Mouse (Mus musculus): Measurements from ENCODE around the gene Fzd7.
A peak's percentile ranks its signal among the peaks of the same experiment; 100 is the strongest.

Fzd7 gene

DNA sequence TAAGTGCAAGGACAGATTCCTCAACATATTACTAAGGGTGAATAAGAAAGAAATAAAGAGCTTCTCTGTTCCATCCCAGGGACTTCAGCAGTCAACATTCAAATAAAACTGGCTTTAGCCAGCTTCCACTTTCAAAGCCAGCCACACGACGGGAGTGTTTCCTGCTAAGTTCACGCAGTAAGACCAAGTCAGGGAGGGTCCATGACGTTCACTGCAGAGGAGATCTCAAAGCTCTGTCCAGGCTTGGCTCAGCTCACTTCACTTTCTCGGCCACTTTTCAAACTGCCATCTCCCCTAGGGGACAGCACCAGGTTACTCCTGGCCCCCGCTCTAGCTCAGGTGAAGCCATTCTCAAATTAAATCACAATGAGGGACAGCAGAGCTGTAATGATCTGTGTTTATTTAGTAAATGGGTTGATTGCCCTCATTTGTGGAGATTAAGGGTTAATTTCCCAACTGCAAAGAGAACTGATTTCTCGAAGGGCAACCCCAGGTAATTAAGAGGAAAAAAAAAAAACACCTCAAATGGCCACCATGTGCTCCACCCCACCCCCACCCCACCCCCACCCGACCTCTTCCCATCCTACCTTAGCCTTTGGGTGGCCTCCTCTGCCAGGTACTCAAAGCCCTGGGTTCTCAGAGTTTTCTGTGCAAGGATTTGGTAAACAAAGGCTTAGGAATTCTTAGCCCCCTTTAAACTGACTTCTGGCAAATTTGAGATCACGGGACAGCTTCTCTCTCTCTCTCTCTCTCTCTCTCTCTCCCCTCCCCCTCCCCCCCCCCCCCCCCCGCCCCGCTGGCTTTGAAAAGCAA is 9.7 kb upstream of the Fzd7 start:
- no peak for DNase-seq

DNA sequence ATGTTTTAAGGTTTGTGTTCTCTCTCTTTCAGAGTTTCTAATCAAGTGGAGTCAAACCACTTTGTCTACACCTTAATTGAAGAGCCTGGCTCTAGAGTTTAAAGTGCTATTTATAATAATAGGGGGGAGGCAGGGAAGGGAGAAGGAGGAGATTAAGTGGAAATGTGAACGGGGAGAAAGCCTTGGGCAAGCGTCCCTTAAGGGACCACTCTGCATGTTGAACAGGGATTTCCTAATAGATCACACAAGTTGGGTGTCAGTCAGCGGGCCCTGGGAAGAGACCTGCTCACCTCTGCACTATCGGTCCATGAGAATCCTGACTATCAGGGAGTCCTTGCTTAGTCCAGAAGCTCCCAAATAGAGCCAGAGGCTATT is 9.1 kb upstream of the Fzd7 start:
- DNase-seq: no peak

DNA sequence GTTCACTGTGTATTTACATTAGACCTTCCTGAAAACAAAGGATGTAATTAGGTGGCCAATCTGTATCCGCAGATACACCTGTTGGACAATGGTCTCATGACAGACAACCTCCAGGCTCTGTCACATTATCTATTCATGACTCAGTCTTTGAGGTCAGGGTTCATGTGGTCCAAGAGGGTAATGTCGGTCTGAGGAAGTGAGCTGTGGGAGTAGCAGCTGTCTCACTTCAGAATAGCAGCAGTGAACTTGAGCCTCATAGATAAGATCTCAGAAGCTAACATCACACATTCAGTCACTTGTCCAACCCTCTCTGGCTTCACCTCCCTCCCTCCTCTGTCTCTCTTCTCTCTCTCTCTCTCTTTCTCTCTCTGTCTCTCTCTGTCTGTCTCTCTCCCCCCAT is 6.6 kb upstream of the Fzd7 start:
- no peak for DNase-seq

DNA sequence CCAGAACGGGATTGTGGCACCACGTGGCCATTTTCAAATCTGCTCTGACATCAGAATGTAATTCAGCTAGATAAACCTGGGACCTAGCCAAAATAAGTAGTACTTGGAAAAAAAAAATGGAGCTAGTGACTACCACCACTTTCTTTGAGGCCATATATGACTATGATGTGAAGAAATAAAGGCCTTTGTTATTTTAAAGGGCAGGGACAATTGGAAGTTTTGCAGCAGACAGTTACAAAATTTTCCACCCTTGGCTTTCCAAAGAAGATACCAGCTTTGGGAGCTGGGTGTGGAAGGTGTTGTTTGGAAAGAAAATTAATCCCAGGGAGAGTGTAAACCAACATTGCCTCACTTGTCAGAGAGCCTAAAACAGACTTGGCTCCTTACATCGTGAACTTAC is 3.3 kb upstream of the Fzd7 start:
- no peak for DNase-seq

DNA sequence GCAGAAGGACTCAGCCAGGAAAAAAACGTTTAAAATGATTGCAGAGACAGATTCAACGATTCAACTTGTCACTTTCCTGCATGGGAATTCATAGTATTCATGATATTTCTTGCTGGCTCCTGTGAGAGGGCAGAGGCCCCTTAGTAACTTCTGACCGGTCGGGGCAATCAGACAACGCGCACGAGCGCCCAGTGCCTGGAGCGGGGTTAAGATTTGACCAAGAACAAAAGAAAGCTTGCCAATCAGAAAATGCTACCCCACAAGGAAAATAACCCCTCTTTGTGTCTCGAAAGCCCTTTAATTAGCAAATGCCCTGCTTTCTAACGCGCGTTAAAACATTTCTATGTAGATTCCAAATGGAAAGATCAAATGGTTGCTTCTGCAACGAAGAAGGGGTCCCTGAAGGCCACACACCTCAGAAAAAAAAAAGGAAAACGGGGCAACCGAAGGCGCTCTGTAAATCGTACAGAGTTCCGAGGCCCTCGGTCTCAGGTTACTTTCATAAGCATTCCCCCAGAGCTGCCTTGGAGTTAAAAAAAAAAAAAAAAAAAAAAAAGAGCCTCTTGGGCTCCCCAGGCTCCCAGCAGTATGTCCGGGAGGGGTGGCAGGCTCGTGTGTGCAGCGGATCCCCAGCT is 1.3 kb upstream of the Fzd7 start:
- DNase-seq: no peak

GRCm38 (mm10) chr1:59481456-59482291 is 550 bp upstream of the Fzd7 start:
- peak; percentile 95 for DNase-seq

DNA sequence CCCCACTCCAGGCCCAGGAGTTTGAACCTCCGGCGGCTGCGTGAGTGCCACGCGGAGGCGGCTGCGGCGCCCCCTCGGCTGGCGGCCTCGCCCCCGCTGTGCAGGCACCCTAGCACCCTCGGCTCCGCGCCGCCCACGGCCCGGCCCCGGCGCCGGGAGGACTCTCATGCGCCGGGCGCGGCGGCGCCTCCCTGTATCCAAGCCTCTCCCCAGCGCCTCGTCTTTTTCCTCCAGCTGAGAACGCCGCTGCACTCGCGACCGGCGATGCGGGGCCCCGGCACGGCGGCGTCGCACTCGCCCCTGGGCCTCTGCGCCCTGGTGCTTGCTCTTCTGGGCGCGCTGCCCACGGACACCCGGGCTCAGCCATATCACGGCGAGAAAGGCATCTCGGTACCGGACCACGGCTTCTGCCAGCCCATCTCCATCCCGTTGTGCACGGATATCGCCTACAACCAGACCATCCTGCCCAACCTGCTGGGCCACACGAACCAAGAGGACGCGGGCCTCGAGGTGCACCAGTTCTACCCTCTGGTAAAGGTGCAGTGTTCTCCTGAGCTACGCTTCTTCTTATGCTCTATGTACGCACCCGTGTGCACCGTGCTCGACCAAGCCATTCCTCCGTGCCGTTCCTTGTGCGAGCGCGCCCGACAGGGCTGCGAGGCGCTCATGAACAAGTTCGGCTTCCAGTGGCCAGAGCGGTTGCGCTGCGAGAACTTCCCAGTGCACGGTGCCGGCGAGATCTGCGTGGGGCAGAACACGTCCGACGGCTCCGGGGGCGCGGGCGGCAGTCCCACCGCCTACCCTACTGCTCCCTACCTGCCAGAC is 684 bp downstream of the Fzd7 start:
- peak; percentile 42 for DNase-seq

- DNase-seq: peak; percentile 85
Observed at GRCm38 (mm10) chr1:59483521-59484245, 1.5 kb downstream of the Fzd7 start.

GRCm38 (mm10) chr1:59484314-59484713 is 2.1 kb downstream of the Fzd7 start:
- no peak for DNase-seq

DNA sequence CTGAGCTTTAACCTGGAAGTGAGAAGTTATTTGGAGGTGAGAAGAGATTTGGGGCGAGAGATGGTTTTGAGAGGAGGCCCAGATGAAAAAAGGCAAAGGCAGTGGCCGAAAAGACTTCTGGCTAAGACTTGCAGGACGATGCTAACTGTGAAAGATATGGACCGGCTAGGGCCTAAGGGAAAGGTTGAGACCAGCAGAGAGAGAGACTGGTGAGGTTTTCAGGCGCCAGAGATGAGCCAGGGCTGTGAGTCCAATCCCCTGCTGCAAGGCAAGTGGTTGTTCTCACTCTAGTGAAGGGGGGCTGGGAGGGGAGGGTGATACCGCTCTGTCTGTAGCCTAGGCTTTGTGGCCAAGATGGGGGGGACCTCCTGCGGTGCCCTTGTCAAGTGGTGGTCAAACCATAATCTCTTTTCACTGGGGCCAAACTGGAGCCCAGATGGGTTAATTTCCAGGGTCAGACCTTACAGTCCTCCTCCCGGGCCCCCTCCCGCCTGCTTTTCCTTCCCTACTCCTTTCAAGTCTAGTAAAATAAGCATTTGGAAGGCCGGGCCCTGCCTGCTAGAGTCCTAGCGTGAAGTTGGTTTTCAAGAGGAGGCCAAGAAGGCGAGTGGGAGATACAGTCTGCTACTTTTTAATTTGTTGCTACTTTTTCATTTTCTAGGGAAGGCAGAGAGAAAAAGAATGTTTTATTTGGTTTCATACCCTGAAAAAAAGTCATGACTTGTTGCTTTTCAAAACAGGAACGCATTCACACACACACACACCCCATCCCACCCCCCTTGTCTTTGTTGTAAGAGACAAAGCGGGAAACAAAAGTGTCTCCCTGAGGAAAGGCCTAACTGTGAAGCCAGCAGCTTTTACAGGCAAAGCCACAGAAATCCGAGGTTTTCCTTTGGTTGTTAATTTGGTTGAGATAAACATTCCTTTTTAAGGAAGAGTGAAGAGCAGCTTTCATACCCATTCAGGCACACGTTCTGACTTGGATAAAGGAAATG is 2.9 kb downstream of the Fzd7 start:
- no peak for DNase-seq

DNA sequence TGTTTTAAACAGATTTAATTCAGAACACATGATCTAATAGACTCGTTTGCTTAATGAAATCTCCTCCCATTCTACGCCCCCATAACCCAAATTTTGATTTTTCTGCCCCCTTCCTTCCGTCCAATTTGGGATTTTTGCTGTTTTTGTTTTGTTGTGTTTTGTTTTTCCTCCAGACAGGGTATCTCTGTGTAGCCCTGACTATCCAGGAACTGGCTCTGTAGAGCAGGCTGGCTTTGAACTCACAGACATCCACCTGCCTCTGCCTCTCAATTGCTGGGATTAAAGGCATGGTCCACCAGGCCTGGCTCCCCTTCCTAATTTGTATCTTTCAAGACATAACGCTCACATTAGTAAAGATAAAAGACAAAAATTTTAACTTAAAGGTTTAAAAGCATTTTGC is 3.6 kb downstream of the Fzd7 start:
- DNase-seq: no peak

DNA sequence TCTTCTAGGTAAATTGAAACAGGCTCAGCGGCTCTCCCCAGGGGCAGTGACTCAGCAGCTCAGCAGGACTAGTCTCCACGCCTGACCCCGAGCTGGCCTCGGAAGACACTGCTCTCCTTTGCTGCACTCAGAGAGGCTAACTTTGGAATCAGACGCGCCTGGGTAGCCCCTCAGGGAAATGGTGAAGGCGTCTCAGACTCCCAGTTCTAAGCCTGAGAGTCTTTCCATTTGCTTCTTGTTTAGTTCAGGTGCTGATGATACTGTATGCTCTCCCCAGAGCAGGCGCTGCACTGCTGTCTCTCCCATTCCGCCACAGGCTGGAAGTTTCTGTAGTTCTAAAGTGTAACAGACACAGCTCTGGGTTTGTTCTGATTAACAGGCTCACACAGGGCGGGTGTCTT is 5.4 kb downstream of the Fzd7 start:
- peak; percentile 39 for DNase-seq

DNA sequence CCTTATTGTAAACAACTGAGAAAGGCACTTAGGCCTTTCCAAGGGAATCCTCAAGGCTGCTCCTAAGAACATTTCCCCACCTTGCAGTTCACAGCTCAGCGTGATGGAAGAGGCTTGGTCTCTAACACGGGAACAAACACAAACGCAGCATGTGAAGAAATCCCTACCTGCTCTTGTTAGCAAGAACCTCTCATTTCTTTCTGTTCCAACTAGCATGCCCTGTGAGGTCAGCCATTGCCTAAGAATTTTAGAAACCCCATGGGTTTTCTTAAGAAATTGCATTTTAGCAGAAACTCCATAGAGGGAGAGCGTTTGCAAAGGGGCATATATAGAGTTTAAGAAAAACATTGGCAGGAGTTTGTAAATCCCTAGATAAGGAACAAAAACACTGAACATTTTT is 6.3 kb downstream of the Fzd7 start:
- DNase-seq: no peak

DNA sequence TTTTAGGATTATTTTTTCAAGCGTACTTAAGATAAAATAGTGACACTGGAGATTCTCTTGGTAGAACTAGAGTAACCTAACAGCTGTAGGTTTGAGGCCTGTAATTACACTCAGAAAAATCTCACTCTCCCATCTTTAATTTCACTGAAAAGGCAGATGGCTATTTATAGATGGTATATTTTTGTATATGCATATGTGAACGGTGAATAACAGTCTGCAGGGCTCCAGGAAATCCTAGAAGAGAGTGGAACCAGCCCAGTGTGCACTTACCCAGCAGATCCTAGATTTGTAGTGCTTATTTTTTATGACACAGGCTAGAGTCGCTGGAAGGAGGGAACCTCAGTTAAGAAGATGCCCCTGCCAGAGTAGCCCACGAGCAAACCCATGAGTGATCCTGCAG is 6.8 kb downstream of the Fzd7 start:
- DNase-seq: no peak

- DNase-seq: no peak
Observed at GRCm38 (mm10) chr1:59491517-59491916, 9.3 kb downstream of the Fzd7 start.

DNA sequence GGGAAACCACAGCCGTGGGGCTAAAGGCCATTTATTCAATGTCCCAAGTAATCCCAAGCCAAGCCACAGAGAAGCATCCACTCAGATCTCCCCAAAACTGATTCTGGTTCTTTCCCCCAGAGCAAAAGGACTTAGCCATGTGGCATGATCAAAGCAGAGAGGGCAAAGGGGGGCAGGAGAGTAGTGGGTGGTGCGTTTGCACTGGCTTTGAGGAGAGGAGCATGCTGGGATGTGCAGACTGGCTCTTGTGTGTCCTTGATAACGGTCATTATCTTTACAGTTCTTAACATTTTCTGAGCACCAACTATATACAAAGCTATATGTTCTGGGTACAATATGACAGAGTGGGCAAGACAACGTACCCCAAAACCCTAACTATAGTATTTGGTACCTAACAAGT is 10.2 kb downstream of the Fzd7 start:
- no peak for DNase-seq

DNA sequence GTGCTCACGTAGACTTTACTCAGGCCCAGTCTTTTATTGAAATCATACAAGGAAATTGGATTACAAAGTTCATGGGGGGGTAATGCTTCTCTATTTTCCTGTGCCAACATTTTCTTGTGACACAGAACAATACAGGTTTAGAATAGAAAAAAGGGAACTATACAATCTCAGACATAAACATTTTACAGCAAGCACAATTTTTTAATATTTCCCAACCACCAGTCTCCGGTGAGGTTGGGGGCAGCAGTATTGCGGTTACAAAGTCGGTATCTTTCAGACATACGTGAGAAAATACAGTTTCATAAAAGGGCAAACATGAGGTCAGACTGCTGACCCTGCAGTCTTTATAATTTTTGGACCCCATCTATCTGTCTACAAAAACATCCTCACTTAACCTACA is 13.7 kb downstream of the Fzd7 start:
- DNase-seq: no peak

GRCm38 (mm10) chr1:59497741-59498613 is 15.8 kb downstream of the Fzd7 start:
- no peak for DNase-seq

GRCm38 (mm10) chr1:59499327-59499726 is 17.1 kb downstream of the Fzd7 start:
- no peak for DNase-seq

- DNase-seq: no peak
Observed at GRCm38 (mm10) chr1:59502355-59502754, 20.1 kb downstream of the Fzd7 start.
